Mouse (Mus musculus): ENCODE data around the gene Spata19. TPM values are rescaled to one million over a fixed set of nuclear protein-coding genes. Genes with fewer than 3 reads are reported as not detected.

The Spata19 gene
- not detected in 2 replicates for total RNA-seq (2015; ENCODE audit: low replicate concordance)
- total RNA-seq (2017; ENCODE audit: low replicate concordance), result not detected in 2 replicates

DNA sequence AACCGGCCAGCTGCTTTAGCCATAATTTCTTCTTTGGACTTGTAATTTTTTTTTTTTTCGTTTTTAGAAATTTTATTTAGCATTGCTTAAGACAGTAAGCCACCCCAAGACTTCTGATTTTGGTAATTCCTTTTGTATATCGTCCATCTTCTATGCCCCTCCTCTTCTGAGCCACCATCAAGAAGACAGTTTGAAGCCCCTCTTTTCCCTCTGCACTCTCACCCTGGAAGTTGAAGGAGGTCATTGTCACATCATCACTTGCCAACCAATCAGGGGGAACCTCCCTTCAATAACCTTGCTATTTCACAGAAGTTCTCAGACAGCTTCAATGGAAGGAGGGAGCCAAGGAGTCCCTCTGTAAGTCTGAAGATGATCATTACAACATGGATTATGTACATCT is at the start of gene Spata19:
TSS of gene Spata19 (plus strand) at position 301 of the 400 bp plus-strand sequence.
- ATAC-seq (replicated peaks; ENCODE audit: low FRiP score, poor library complexity, severe bottlenecking), result no peak

DNA sequence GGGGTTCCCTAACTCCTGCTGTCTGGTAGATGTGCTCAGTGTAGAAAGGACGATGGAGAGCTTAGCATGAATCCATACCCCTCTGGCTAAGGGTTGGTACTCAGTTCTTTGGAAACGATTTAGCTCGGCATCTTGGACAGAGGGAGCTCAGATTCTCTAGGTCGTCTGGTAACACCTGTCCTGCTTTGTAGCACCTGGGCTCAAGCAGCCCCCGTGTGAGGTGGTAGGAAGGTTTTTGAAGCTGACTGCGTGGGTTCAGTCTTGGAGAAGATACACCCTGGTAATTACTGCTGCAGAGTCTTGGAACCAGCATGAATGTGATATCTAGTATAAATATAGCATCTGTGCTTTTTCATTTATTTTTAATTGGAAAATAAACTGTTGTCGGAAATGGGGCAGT is 43.5 kb upstream of the Spata19 start:
- no peak for ATAC-seq (replicated peaks; ENCODE audit: low FRiP score, poor library complexity, severe bottlenecking)

DNA sequence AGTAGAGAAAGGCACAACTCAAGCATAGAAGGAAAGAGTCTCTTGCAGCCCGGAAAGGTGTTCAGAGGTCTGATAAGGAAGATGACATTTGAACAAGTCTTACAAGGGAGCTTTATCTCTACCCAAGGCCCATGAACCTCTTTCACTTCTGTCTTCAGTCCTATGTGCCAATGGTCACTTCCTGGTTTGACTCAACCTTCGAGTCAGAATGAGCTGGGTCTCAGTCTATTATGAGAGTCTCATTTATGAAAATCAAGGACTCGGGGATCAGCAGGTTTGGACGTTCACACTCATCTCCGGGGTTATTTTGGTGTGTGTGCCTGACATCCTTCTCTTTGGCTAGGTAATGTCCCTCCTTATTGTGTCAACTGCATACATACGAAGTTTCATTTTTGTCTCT is 38.7 kb upstream of the Spata19 start:
- ATAC-seq (replicated peaks; ENCODE audit: low FRiP score, poor library complexity, severe bottlenecking), result no peak

DNA sequence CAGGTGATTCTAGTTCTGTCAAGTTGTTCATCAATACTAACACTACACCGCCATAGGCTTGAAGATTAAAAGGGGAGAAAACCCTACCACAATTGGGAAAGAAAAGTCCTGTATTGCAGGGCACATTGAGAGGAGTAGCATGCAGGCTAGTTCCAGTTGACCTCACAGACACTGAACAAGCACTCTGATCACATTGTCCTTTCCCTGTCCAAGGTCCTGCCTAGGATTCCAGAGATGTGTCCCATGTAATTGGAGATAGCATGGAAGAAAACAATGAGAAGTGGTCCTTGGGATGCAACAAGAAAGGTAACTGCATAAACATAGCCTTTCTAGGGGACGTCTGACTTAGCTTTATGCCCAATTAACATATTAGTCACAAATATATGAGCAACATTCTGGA is 29.4 kb upstream of the Spata19 start:
- no peak for ATAC-seq (replicated peaks; ENCODE audit: low FRiP score, poor library complexity, severe bottlenecking)

DNA sequence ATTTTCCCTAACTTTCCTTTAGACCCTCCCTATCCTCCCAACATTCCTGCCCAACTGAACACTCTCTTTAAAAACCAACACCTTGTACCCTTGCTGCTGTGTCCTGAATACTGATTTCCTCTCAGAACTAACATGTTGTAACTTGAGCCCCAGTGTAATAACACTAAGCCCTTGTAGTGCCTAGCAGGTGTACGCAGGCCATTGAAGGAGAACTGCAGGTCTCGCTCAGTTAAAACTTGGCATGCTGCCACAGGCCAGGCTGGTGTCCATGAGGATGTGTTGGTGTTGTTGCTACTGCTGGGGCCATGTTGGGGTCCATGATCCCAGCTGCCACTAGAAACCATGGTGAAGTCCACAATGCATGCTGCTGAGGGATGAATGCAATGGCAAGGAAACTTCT is 27.5 kb upstream of the Spata19 start:
- ATAC-seq (replicated peaks; ENCODE audit: low FRiP score, poor library complexity, severe bottlenecking), result no peak

DNA sequence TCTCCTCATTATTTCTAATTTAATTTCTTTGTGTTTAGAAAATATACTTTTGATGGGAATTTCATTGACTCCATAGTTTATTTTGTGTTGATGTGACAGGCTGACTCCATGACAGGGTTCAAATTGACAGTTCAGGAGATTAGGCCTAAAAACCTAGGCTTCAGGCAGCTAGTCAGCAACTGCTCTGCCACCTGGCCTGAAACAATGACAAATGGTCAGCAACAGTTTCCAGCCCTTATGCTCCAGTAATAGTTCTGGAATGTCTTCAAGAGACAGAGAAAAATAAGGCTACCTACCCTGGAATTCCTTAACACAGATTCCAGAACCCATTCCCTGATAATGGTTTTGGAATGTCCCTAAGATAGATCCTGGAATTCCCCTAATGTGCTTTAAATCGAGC is 20.9 kb upstream of the Spata19 start:
- no peak for ATAC-seq (replicated peaks; ENCODE audit: low FRiP score, poor library complexity, severe bottlenecking)

DNA sequence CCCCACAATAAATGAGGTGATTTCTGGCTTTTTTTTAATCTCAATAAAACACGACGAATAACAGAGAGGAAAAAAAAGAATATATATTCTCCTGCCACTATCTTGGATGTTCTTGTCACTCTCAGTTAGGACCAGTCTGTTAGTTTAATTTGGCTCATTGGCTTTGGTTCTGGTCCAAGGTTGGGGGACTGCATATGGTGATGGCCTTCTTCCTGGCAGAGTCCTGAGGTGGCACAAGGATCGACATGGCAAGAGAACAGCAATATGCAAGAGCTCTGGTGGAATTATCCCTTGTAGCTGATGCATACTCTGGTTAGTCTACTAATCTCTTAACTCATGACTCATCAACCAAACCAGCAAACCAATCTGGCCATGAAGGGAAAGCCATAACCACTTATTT is 9.6 kb upstream of the Spata19 start:
- ATAC-seq (replicated peaks; ENCODE audit: low FRiP score, poor library complexity, severe bottlenecking), result no peak

DNA sequence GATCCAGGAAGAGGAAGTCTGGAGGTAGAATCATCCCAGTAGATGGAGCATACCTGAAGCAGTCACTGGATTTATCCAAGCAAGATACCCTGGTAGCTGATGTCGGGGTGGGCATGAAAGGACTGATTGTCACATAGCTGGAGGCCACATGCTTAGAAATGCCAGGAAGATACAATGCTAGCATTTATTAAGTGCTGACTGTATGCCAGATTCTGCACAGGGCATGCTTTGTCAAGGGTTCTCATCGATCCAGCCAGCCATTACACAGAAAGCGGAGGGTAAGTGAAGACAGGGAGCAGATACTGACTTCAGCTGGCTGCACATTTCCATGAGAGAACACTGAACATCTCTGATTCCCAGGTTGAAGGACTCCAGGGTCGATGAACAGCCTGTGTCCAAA is 4.6 kb downstream of the Spata19 start:
- no peak for ATAC-seq (replicated peaks; ENCODE audit: low FRiP score, poor library complexity, severe bottlenecking)

DNA sequence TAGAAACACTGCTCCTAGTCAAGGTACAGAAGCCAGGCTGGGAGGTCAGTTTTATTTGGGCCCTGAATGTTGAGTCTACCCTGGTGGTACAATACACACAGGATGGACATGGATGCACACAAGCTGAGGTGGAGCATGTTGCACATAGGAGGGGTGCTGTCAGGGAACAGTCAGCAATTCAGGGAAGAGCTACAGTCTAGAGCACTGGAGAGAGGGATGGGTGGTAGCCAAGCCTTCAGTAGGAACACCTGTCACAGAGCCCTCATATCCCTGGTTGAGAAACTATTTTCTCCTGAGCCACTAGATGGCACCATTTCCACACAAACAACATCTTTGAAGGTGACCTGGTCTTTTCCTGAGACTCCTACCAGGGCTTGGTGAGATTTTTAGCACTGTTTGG is 13.1 kb downstream of the Spata19 start:
- ATAC-seq (replicated peaks; ENCODE audit: low FRiP score, poor library complexity, severe bottlenecking), result no peak

DNA sequence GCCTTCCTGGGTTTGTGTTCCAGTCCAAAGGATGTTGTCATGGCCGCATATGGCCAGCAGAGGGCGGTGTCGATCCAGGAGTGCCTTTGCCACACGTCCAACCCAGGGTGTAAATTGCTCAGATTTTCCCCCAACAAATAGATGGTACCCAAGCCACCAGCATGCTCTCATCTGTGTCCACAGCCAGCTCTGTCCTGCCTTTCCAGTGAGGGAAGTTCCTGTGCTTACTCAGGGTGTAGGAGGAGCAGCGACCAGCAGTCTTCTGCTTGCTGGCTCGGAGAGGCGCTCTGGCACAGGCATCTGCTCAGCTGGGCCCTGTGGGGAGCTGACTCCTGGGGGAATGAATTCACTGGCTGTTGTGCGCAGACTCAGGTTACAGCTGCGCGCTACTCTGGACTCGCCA is 17.5 kb downstream of the Spata19 start:
- no peak for ATAC-seq (replicated peaks; ENCODE audit: low FRiP score, poor library complexity, severe bottlenecking)

DNA sequence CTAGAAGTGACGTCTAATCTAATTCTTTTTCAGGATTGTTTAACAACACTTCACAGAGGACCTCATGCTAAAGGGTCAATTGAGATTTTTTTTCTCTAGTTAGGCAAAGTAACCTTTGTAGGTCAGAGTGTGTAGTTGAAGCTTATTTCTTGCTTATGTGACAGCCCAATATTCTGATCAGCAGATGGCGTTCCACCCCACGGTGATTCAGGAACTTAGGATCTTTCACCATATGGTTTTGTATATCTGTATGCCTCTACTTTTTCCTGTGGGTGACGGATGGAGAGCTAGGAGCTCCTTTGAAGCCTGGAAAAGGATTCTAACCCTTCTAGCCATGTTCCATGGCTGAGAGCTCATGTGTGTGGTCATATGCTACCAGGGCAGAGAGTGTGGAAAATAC is 27.9 kb downstream of the Spata19 start:
- ATAC-seq (replicated peaks; ENCODE audit: low FRiP score, poor library complexity, severe bottlenecking), result no peak

DNA sequence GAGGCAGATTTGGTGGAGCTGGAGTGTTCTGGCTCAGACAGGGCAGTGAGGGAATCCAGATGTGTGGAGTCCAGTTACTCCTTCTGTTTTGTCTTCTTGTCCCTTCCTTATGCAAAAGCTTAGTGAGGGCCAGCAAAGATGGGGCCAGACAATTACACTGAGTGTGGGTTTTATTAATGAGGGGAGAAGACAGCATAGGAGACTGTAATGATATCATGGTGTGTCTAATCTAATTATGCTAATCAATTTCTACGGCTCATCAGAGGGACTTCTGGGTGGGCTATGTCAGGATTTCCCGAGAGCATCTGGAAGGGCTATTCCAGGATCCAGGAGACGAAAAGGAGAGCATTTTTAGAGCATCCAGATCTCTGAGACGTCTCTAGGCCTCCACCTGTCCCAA is 32.0 kb downstream of the Spata19 start:
- no peak for ATAC-seq (replicated peaks; ENCODE audit: low FRiP score, poor library complexity, severe bottlenecking)

DNA sequence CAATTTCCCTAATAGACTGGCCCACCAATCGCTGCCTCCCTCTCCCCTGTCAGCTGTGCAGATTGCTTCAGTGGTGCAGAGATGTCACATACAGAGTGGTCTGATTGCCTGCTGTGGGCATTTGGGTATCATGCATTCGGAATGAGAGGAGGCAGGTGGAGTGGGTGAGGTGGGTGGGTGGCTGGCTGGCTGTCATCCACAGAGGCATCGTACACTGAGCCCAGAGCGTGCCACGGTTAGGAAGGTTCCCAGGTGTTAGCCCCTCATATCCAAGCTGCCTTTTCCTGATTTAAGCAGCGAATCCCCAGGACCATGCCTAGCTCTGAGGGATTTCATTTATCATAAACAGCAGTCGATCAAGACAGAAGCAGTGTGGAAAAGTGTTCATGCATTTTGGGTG is 36.7 kb downstream of the Spata19 start:
- ATAC-seq (replicated peaks; ENCODE audit: low FRiP score, poor library complexity, severe bottlenecking), result no peak

DNA sequence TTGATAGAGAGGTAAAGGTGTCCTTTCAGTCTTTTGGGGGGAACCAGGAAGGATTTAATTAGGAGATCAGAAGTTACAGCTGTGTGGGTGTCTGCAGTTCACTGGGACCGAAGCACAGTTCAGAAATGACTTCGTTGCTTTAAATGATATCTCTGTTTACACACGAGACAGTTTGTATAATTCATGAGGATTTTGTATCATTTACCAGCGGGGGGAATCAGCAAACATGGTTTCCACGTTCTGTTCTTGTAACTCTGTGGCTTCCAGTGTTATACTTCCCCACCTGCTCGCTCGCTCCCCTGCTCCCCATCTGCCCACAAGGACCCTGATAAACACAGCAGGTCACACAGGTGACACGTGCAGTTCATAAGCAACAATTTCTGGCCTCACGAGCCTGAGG is 39.3 kb downstream of the Spata19 start:
- ATAC-seq (replicated peaks; ENCODE audit: low FRiP score, poor library complexity, severe bottlenecking), result no peak

DNA sequence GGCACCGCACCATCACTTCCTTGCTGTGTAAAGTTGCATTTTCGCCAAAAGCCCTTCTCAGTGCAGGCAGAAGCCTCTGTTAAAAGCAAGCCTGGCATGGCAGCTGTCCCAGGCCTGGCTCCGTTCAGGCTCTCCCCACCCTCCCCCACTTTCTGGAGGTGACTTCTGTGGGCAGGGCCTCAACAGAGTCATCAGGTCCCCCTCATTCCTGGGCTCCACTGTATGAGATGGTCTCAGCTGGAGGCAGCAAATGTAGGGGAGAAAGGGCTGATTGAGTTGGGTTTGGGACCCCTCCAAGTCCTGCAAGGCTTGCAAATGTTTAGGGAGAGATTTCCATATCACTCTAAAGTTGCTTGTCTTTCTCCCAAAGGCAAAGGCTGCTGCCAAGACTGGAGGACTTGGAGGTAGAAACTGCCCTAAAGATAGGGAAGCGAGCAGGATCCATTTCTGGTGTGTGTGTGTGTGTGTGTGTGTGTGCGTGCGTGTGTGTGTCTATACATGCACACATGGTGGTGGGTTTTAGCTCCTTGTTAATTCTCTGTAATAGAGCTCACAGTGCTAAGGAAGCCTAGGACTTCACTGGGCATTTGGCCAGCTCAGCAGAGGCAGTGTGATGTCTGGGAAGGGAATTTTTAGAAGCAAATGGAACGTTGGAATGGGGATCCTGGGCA is 40.9 kb downstream of the Spata19 start:
- ATAC-seq (replicated peaks; ENCODE audit: low FRiP score, poor library complexity, severe bottlenecking), result no peak

DNA sequence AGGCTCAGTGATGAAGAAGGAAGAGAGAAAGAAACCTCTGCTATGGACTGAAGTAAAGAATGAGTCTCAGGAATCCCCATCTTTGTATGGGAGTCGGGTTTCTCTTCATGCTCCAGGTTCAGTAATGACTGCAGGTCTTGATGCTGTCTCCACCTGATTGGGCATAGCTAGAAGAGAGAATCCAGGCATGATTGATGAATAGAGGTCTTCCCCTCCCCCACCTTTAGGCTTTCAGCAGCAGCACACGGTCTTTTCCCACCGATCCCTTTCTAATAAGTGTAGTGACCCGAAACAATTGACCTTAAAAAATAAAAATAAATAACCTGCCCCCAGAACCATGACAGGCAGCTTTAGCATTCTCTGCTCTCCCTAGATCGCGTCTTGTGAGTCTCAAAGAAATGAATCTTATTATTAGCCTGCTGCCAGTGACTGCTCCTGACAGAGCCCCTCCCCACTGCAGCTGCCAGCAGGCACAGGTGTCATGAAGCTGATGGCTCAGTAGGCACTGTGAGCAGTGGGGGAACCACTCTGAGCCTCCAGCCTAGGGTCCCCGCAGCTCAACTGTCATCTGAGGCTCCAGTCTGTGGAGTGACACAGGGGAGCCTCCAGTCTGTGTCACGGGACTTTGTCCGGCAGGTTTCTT is 53.3 kb downstream of the Spata19 start:
- ATAC-seq (replicated peaks; ENCODE audit: low FRiP score, poor library complexity, severe bottlenecking), result no peak

Other genes with a start within 250 kb of the Spata19 start
- gene Jam3, start 241.4 kb upstream of the Spata19 start, total RNA-seq (2015; ENCODE audit: low replicate concordance), result not detected in 2 replicates
- 1.2 TPM in 1 of 2 replicates, not detected in the other for gene Jam3, start 241.4 kb upstream of the Spata19 start, total RNA-seq (2017; ENCODE audit: low replicate concordance)
- not detected in 2 replicates for gene Igsf9b, start 97.6 kb upstream of the Spata19 start, total RNA-seq (2015; ENCODE audit: low replicate concordance)
- gene Igsf9b, start 97.6 kb upstream of the Spata19 start, total RNA-seq (2017; ENCODE audit: low replicate concordance), result not detected in 2 replicates

Measured in erythroid progenitor cell, adult 5-6 weeks (primary cell).